Comparison of ENCODE assay signal across 24 mouse cellular contexts in the genomic region with DNA sequence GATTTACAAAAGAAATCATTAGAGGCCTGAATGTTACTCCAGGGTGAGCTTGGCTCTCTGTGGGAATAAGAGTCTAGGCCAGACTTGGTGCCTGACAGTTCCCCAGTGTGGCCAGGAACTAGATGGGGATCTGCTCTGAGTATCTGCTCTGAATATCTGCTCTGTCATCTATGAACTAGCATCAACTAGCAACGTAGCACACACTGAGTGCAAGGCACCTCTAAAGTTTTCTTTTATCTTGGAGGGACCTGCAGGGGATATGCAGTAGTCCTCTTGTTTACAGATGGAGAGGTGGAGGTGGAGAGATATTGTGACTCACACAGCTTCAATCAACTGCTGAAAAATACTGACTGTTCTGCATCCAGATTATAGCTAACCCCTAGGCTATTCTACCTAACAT.
"Had no signal": no experiment of that assay in that cellular context is flagged by ENCODE, and none has a peak within 500 bp of the region (broad histone marks: within the 10 kb centered on the region; RNA-seq: fewer than 3 reads in every experiment).

No protein-coding gene starts in this region.

- H3K9me3 ChIP-seq: heart, embryonic 13.5 days; heart, embryonic 15.5 days; hindbrain, embryonic 13.5 days; hindbrain, embryonic 15.5 days; kidney, embryonic 15.5 days; limb, embryonic 13.5 days; limb, embryonic 15.5 days; liver, embryonic 15.5 days had no signal

- H3K4me2 ChIP-seq: heart, embryonic 11.5 days; heart, embryonic 13.5 days; heart, embryonic 15.5 days; hindbrain, embryonic 13.5 days; hindbrain, embryonic 15.5 days; kidney, embryonic 15.5 days; limb, embryonic 13.5 days; limb, embryonic 15.5 days; liver, embryonic 15.5 days had no signal

- H3K9ac ChIP-seq: heart, embryonic 13.5 days; heart, embryonic 15.5 days; hindbrain, embryonic 13.5 days; hindbrain, embryonic 15.5 days; kidney, embryonic 15.5 days; limb, embryonic 13.5 days; limb, embryonic 15.5 days; liver, embryonic 15.5 days had no signal

- H3K27ac ChIP-seq: heart, adult 2 months; heart, embryonic 13.5 days; heart, embryonic 15.5 days; hindbrain, embryonic 13.5 days; hindbrain, embryonic 15.5 days; hindbrain, postnatal 0 days; kidney, embryonic 15.5 days; kidney, postnatal 0 days; limb, embryonic 13.5 days; limb, embryonic 15.5 days; liver, embryonic 15.5 days had no signal

- ATAC-seq: hindbrain, postnatal 0 days had no signal

- H3K4me1 ChIP-seq: hindbrain, embryonic 13.5 days; limb, embryonic 15.5 days had no signal

- H3K27me3 ChIP-seq: hindbrain, embryonic 13.5 days; hindbrain, embryonic 15.5 days; kidney, embryonic 15.5 days; limb, embryonic 13.5 days; limb, embryonic 15.5 days; liver, embryonic 15.5 days had no signal

- DNase-seq: gastrocnemius, postnatal 14 days; gastrocnemius, postnatal 36 days; heart, adult 11 months; heart, adult 2 months; heart, postnatal 14 days; heart, postnatal 36 days; kidney, adult 11 months; kidney, adult 2 months; kidney, adult 9 months; kidney, postnatal 14 days; kidney, postnatal 36 days; layer of hippocampus, postnatal 36 days; left cerebral cortex, postnatal 4 days had no signal

- H3K36me3 ChIP-seq: heart, embryonic 13.5 days; heart, embryonic 15.5 days; hindbrain, embryonic 13.5 days; hindbrain, embryonic 15.5 days; kidney, embryonic 15.5 days; limb, embryonic 13.5 days; limb, embryonic 15.5 days; liver, embryonic 15.5 days had no signal

- H3K4me3 ChIP-seq: heart, adult 2 months; heart, embryonic 13.5 days; heart, embryonic 15.5 days; hindbrain, embryonic 13.5 days; hindbrain, embryonic 15.5 days; kidney, embryonic 15.5 days; limb, embryonic 13.5 days; limb, embryonic 15.5 days; liver, embryonic 15.5 days had no signal
